Mouse (Mus musculus) stomach, adult 2 months (tissue): ENCODE results near the gene AW551984. TPM values are rescaled to one million over a fixed set of nuclear protein-coding genes. Genes with fewer than 3 reads are reported as not detected.

Experiments
- polyA plus RNA-seq: library from polyadenylated mRNA; depleted of rRNA; stranded (reverse); fragments of >200 nt; gene quantifications from 2 replicates; pipeline ENCODE4 v1.2.3, GENCODE M21; 2012; rRNA removed

Gene AW551984
- polyA plus RNA-seq: 0.84 and 3.4 TPM in 2 replicates

GRCm38 (mm10) chr9:39603999-39604453 lies at the start of gene AW551984:
AW551984 (minus strand) TSS chr9:39604403.

GRCm38 (mm10) chr9:39644785-39645184 lies 40.6 kb upstream of the AW551984 start, which contains the start of gene Olfr961:
Olfr961 (plus strand) TSS chr9:39645085.

GRCm38 (mm10) chr9:39621073-39621472 lies 16.9 kb upstream of the AW551984 start, which contains the start of gene Olfr960:
Olfr960 (plus strand) TSS chr9:39621373.

GRCm38 (mm10) chr9:39610355-39610754 lies 6.2 kb upstream of the AW551984 start, which contains the start of gene Olfr148:
Olfr148 (plus strand) TSS chr9:39610655.

GRCm38 (mm10) chr9:39575469-39575868 lies 28.7 kb downstream of the AW551984 start, which contains the start of gene Olfr959:
Olfr959 (minus strand) TSS chr9:39575569.

GRCm38 (mm10) chr9:39553946-39554345 lies 50.3 kb downstream of the AW551984 start, which contains the start of gene Olfr958:
Olfr958 (minus strand) TSS chr9:39554054.

Other genes starting within 250 kb of the AW551984 start
- gene Olfr951, start 217.0 kb downstream of the AW551984 start, polyA plus RNA-seq: not detected in 2 replicates
- not detected in 2 replicates for gene Olfr952, start 177.3 kb downstream of the AW551984 start, polyA plus RNA-seq
- gene Olfr954, start 147.7 kb downstream of the AW551984 start, polyA plus RNA-seq: not detected in 2 replicates
- gene Olfr955, start 132.5 kb downstream of the AW551984 start, polyA plus RNA-seq: not detected in 2 replicates
- not detected in 2 replicates for gene Olfr44, start 110.4 kb downstream of the AW551984 start, polyA plus RNA-seq
- not detected in 2 replicates for gene Olfr957, start 88.6 kb downstream of the AW551984 start, polyA plus RNA-seq
- gene Olfr958, start 50.3 kb downstream of the AW551984 start, polyA plus RNA-seq: not detected in 2 replicates
- not detected in 2 replicates for gene Olfr959, start 28.8 kb downstream of the AW551984 start, polyA plus RNA-seq
- not detected in 2 replicates for gene Olfr148, start 6.3 kb upstream of the AW551984 start, polyA plus RNA-seq
- gene Olfr960, start 17.0 kb upstream of the AW551984 start, polyA plus RNA-seq: not detected in 2 replicates
- not detected in 2 replicates for gene Olfr961, start 40.7 kb upstream of the AW551984 start, polyA plus RNA-seq
- gene Olfr963, start 62.8 kb upstream of the AW551984 start, polyA plus RNA-seq: not detected in 2 replicates
- not detected in 2 replicates for gene Olfr149, start 102.7 kb upstream of the AW551984 start, polyA plus RNA-seq
- gene Olfr965, start 107.0 kb upstream of the AW551984 start, polyA plus RNA-seq: not detected in 2 replicates
- gene Olfr150, start 126.6 kb upstream of the AW551984 start, polyA plus RNA-seq: not detected in 2 replicates
- gene Olfr967, start 141.8 kb upstream of the AW551984 start, polyA plus RNA-seq: not detected in 2 replicates
- gene Olfr968, start 178.8 kb upstream of the AW551984 start, polyA plus RNA-seq: not detected in 2 replicates
- not detected in 2 replicates for gene Olfr969, start 186.5 kb upstream of the AW551984 start, polyA plus RNA-seq
- gene Olfr970, start 204.5 kb upstream of the AW551984 start, polyA plus RNA-seq: not detected in 2 replicates
- not detected in 2 replicates for gene Olfr971, start 232.5 kb upstream of the AW551984 start, polyA plus RNA-seq